Mouse (Mus musculus) liver, adult 2 months (tissue): Measurements from ENCODE around the gene Garnl3. TPM values are rescaled to one million over a fixed set of nuclear protein-coding genes. Genes with fewer than 3 reads are reported as not detected.
A peak's percentile ranks its signal among the peaks of the same experiment; 100 is the strongest.

Source experiments
- DNase-seq: peaks from one replicate; pipeline ENCODE4 v3.0.0-alpha.2; 2011; ENCODE audit warnings: low read depth, low spot score; ENCODE audit errors: extremely low read depth
- H3K27ac ChIP-seq: fragments of 200-500 bp; replicated peaks from 2 replicates; pipeline ENCODE4 v1.5.1; 2012; ENCODE audit warnings: low read depth, mild to moderate bottlenecking, control low read depth, inconsistent platforms, low read length; ENCODE audit not compliant: insufficient read depth
- H3K27me3 ChIP-seq: fragments of 200-500 bp; 2 replicates; pipeline ENCODE4 v1.6.1; 2012; ENCODE audit warnings: mild to moderate bottlenecking, moderate library complexity, low read length, inconsistent platforms; ENCODE audit not compliant: control insufficient read depth, insufficient read depth
- H3K36me3 ChIP-seq: fragments of 200-500 bp; 2 replicates; pipeline ENCODE4 v1.6.1; 2012; ENCODE audit warnings: low read length, inconsistent platforms; ENCODE audit not compliant: control insufficient read depth, insufficient read depth
- H3K4me1 ChIP-seq: fragments of 200-500 bp; 2 replicates; pipeline ENCODE4 v1.6.1; 2011; ENCODE audit warnings: low read length; ENCODE audit not compliant: control insufficient read depth, insufficient read depth
- H3K4me3 ChIP-seq: fragments of 200-500 bp; 2 replicates; pipeline ENCODE4 v1.5.1; 2011; ENCODE audit warnings: low read depth, mild to moderate bottlenecking, control low read depth, low read length, moderate library complexity; ENCODE audit not compliant: insufficient read depth
- H3K79me2 ChIP-seq: fragments of 200-500 bp; 2 replicates; pipeline ENCODE4 v1.6.1; 2012; ENCODE audit warnings: inconsistent platforms, mild to moderate bottlenecking, low read length, moderate library complexity; ENCODE audit not compliant: control insufficient read depth, insufficient read depth
- H3K9ac ChIP-seq: fragments of 200-500 bp; 2 replicates; pipeline ENCODE4 v1.6.1; 2012; ENCODE audit warnings: low read depth, mild to moderate bottlenecking, control low read depth, inconsistent platforms, low read length
- CTCF ChIP-seq: fragments of 200-500 bp; IDR thresholded peaks from 2 replicates; pipeline ENCODE4 v1.5.1; 2011; ENCODE audit warnings: low read depth, low read length, control low read depth
- POLR2A ChIP-seq: fragments of 200-500 bp; IDR thresholded peaks from 2 replicates; pipeline ENCODE4 v1.6.1; 2011; ENCODE audit warnings: low read length, control low read depth; ENCODE audit not compliant: insufficient read depth; ENCODE audit errors: extremely low read depth
- WGBS: fragments of 180-500 bp; shearing (Covaris S2); methylation state at CpG from one replicate; pipeline ENCODE4 v1.1.7; 2018; 5-methylcytosine and 5-hydroxymethylcytosine counted together
- polyA plus RNA-seq: library from polyadenylated mRNA; depleted of rRNA; stranded (reverse); fragments of >200 nt; gene quantifications from 2 replicates; pipeline ENCODE4 v1.2.3, GENCODE M21; 2012
- total RNA-seq: library from RNA; depleted of rRNA; stranded (reverse); fragments of >200 nt; gene quantifications from 2 replicates; pipeline ENCODE4 v1.2.3, GENCODE M21; 2014

The Garnl3 gene
- total and polyA plus RNA-seq, 2 experiments, result 0.11 to 0.28 TPM

- H3K27ac ChIP-seq, result peak overlapping the region; percentile 15; the same call in 1 of the 2 replicates
- WGBS, result 90% methylated on average over 7 of the region's 7 CpGs
Observed at GRCm38 (mm10) chr2:33159593-33159992, 28.1 kb upstream of the Garnl3 start.

DNA sequence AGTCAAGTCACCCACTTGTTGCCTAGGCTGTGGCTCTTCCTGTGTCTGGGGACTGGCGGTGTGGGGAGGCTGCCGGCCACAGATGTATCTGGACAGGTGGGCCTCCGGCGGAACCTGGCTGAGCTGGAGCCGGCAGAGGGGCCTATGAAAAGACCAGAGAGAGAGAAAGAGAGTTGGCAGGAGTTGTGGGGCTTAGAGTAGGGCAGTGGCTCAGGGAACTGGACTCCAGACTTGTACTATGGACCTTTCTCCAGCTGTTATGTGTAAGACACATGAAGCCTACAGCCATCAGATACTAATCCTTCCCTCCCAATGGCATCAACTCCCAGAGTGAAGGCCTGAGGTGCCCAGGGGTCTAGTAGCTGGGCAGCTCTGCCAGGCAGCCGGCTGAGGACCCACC lies 27.4 kb upstream of the Garnl3 start:
- H3K36me3 ChIP-seq, result no peaks in the 10 kb centered on the region
- H3K9ac ChIP-seq, result no peak overlapping the region
- no peaks in the 10 kb centered on the region for H3K4me1 ChIP-seq
- no peak for DNase-seq
- TF ChIP-seq CTCF, result no peak
- no peak for TF ChIP-seq POLR2A
- H3K79me2 ChIP-seq, result no peaks in the 10 kb centered on the region
- 87% methylated on average over 6 of the region's 6 CpGs for WGBS
- no peaks in the 10 kb centered on the region for H3K27me3 ChIP-seq
- H3K27ac ChIP-seq, result 0 out of 2 replicates have a peak overlapping the region, but pooled peaks have one; percentile 5
- no peak overlapping the region for H3K4me3 ChIP-seq

More at GRCm38 (mm10) chr2:33159593-33159992, 28.1 kb upstream of the Garnl3 start:
- Histone ChIP-seq H3K79me2 (no peaks in the 10 kb centered on the region), H3K4me3 (no peak overlapping the region), H3K36me3 (no peaks in the 10 kb centered on the region), H3K9ac (no peak overlapping the region), H3K27me3 (no peaks in the 10 kb centered on the region), H3K4me1 (no peaks in the 10 kb centered on the region)
- DNase-seq, result no peak
- TF ChIP-seq CTCF (no peak), POLR2A (no peak)

GRCm38 (mm10) chr2:33156283-33156781 lies 24.9 kb upstream of the Garnl3 start:
- H3K79me2 ChIP-seq, result no peaks in the 10 kb centered on the region
- no peak for DNase-seq
- WGBS, result 89% methylated on average over 5 of the region's 5 CpGs
- no peak overlapping the region for H3K9ac ChIP-seq
- H3K27me3 ChIP-seq, result no peaks in the 10 kb centered on the region
- H3K27ac ChIP-seq, result no peak overlapping the region
- no peaks in the 10 kb centered on the region for H3K4me1 ChIP-seq
- no peaks in the 10 kb centered on the region for H3K36me3 ChIP-seq
- TF ChIP-seq POLR2A, result no peak
- TF ChIP-seq CTCF, result no peak
- no peak overlapping the region for H3K4me3 ChIP-seq

- Histone ChIP-seq H3K27ac (no peak overlapping the region), H3K9ac (no peak overlapping the region), H3K27me3 (no peaks in the 10 kb centered on the region), H3K4me1 (no peaks in the 10 kb centered on the region), H3K4me3 (no peak overlapping the region), H3K79me2 (no peaks in the 10 kb centered on the region), H3K36me3 (no peaks in the 10 kb centered on the region)
- TF ChIP-seq CTCF, result peak; percentile 89
- no peak for TF ChIP-seq POLR2A
- WGBS, result 45% methylated on average over 5 of the region's 5 CpGs
- peak; percentile 31 for DNase-seq
Observed at GRCm38 (mm10) chr2:33154751-33155372, 23.4 kb upstream of the Garnl3 start.

DNA sequence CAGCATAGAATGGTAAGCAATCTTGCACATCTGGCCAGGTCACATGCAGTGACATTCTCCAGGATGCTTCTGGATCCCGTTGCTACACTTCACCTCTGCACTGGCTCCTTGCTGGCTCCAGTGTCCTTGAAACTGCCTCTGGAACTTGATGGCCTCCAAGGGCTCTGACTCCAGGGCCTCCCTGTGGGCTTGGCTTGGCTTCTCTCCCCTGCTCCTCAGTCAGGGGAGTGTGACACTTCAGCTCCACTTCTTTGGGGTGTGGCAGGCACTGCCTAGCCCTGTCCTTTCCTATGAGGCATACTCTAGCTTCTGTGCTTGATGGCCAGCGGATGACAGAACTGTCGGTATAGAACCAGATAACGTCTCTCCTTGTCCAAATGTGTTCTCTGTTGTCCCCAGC lies 15.5 kb upstream of the Garnl3 start:
- H3K4me3 ChIP-seq, result no peak overlapping the region
- 93% methylated on average over 4 of the region's 4 CpGs for WGBS
- H3K36me3 ChIP-seq, result no peaks in the 10 kb centered on the region
- no peaks in the 10 kb centered on the region for H3K27me3 ChIP-seq
- DNase-seq, result no peak
- H3K4me1 ChIP-seq, result no peaks in the 10 kb centered on the region
- H3K79me2 ChIP-seq, result no peaks in the 10 kb centered on the region
- H3K27ac ChIP-seq, result no peak overlapping the region
- no peak overlapping the region for H3K9ac ChIP-seq
- TF ChIP-seq POLR2A (no peak), CTCF (no peak)

DNA sequence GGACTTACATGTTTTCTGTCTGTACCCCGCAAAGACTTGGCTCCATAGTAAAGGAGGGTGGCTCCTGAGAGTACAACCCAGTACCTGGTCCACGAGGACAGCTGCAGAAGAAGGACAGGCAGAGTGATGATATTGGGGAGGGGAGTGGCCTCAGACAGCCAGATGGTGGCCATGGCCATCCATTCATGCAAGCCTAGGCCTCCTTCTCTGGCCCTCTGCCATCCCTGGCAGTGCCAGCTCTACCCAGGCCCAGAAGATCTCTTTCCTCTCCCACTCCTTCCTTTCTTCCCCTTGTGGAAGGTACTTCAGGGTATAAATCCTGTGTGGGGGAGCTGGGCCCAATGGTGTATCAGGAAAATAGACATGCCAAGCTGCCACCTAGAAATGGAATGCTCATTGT lies 11.8 kb upstream of the Garnl3 start:
- H3K27me3 ChIP-seq, result no peaks in the 10 kb centered on the region
- no peaks in the 10 kb centered on the region for H3K79me2 ChIP-seq
- no peak for DNase-seq
- TF ChIP-seq CTCF (no peak), POLR2A (no peak)
- no peak overlapping the region for H3K9ac ChIP-seq
- no peaks in the 10 kb centered on the region for H3K36me3 ChIP-seq
- H3K4me1 ChIP-seq, result no peaks in the 10 kb centered on the region
- no peak overlapping the region for H3K4me3 ChIP-seq
- WGBS, result 89% methylated on average over 2 of the region's 2 CpGs
- no peak overlapping the region for H3K27ac ChIP-seq
